Mouse (Mus musculus) gastrocnemius, adult 18-20 months (tissue): ENCODE results near the gene Olfr1323. TPM values are rescaled to one million over a fixed set of nuclear protein-coding genes. Genes with fewer than 3 reads are reported as not detected.

Source experiments
- DNase-seq: peaks from one replicate; pipeline ENCODE4 v3.0.0; 2021; ENCODE audit warnings: low spot score
- long read RNA-seq, 2 experiments: library from polyadenylated mRNA; stranded (forward); transcript quantifications; one replicate each; pipeline ENCODE4 v2.0.0; 2021
- total RNA-seq, 2 experiments: library from RNA; stranded (reverse); gene quantifications; 2 replicates each; pipeline ENCODE4 v1.2.3; 2021

Olfr1323 gene
- total RNA-seq: not detected
- long read RNA-seq, experiment 1: 0 reads
- long read RNA-seq, experiment 2: 0 reads

GRCm38 (mm10) chrX:50019259-50019658, at the start of gene Olfr1323:
TSS of gene Olfr1323 (minus strand) at chrX:50019359.
- DNase-seq: no peak

GRCm38 (mm10) chrX:50012242-50012641, 6.9 kb downstream of the Olfr1323 start:
- DNase-seq: no peak

Other genes starting within 250 kb of the Olfr1323 start
- 1 to 10 TPM in 1 of 2 experiments, under 1 TPM in 1; 0.57 to 2.0 TPM for gene Igsf1, start 221.6 kb downstream of the Olfr1323 start, total RNA-seq
- gene Olfr1322, start 127.9 kb downstream of the Olfr1323 start, total RNA-seq: not detected